Mouse (Mus musculus) midbrain, embryonic 16.5 days (tissue): Measurements from ENCODE around the gene Crybb1. TPM values are rescaled to one million over a fixed set of nuclear protein-coding genes. Genes with fewer than 3 reads are reported as not detected.

Source experiments
- ATAC-seq: fragments of 200-750 bp; cut with Nextera tagmentation; 2 replicates; pipeline ENCODE4 v1.8.0; 2017; ENCODE audit warnings: moderate TSS enrichment
- H3K27ac ChIP-seq: fragments of 300-500 bp; sonication (generic); 2 replicates; pipeline ENCODE4 v1.5.1; 2014; ENCODE audit warnings: mild to moderate bottlenecking, low read length, mixed read lengths
- H3K27me3 ChIP-seq: fragments of 300-500 bp; sonication (generic); 2 replicates; pipeline ENCODE4 v1.6.1; 2014; ENCODE audit warnings: low read depth, low read length, mixed read lengths; ENCODE audit not compliant: control insufficient read depth, insufficient read depth
- H3K36me3 ChIP-seq: fragments of 300-500 bp; sonication (generic); 2 replicates; pipeline ENCODE4 v1.6.1; 2014; ENCODE audit warnings: mild to moderate bottlenecking, low read length, moderate library complexity, mixed read lengths; ENCODE audit not compliant: control insufficient read depth, insufficient read depth
- H3K4me1 ChIP-seq: fragments of 300-500 bp; sonication (generic); 2 replicates; pipeline ENCODE4 v1.6.1; 2014; ENCODE audit warnings: mild to moderate bottlenecking, low read length, mixed read lengths; ENCODE audit not compliant: control insufficient read depth, insufficient read depth
- H3K4me2 ChIP-seq: fragments of 300-500 bp; sonication (generic); 2 replicates; pipeline ENCODE4 v1.6.1; 2014; ENCODE audit warnings: mild to moderate bottlenecking, low read length, mixed read lengths
- H3K4me3 ChIP-seq: fragments of 300-500 bp; sonication (generic); 2 replicates; pipeline ENCODE4 v1.5.1; 2014; ENCODE audit warnings: low read depth, mild to moderate bottlenecking, low read length, moderate library complexity, mixed read lengths
- H3K9ac ChIP-seq: fragments of 300-500 bp; sonication (generic); 2 replicates; pipeline ENCODE4 v1.6.1; 2014; ENCODE audit warnings: low read depth, low read length, mixed read lengths
- H3K9me3 ChIP-seq: fragments of 300-500 bp; sonication (generic); replicated peaks from 2 replicates; pipeline ENCODE4 v1.6.1; 2014; ENCODE audit warnings: mild to moderate bottlenecking, low read length, mixed read lengths; ENCODE audit not compliant: control insufficient read depth, poor library complexity, severe bottlenecking
- WGBS: fragments of 180-500 bp; shearing (Covaris S2); extraction: QIAGEN DNeasy Blood & Tissue Kit; methylation state at CpG from one replicate; pipeline ENCODE4 v1.1.7; 2014; 5-methylcytosine and 5-hydroxymethylcytosine counted together
- polyA plus RNA-seq: library from polyadenylated mRNA; unstranded; fragments of >200 nt; fragmentation: Nextera tagmentation; extraction: Ambion mirVana; gene quantifications from 2 replicates; pipeline ENCODE4 v1.2.1, GENCODE M21; 2015

Crybb1 gene
- polyA plus RNA-seq, 1 experiment from 2014 or later = 5.8 TPM

DNA sequence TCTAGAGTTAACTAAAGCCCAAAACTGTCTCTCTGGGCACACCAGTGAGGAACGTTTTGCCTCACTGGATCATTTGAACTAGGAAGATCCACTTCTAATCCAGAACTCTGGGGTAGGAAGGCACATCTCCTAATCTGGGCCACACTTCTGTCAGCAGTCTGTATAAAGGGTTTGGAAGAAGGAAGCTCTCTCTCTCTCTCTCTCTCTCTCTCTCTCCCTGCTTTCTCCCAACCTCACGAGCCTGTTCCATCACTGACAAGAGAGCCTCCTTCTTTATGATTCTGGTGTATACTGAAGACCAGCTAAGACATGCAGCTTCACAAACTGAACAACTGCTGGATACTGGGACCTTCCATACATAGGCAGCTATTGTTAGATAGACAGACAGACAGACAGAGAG, 13.8 kb upstream of the Crybb1 start:
- H3K4me2 ChIP-seq = no peak overlapping the region
- no peaks in the 10 kb centered on the region for H3K27me3 ChIP-seq
- H3K4me3 ChIP-seq = no peak overlapping the region
- no peak overlapping the region for H3K9ac ChIP-seq
- ATAC-seq = no peak
- no peaks in the 10 kb centered on the region for H3K9me3 ChIP-seq
- no peak overlapping the region for H3K27ac ChIP-seq
- no peaks in the 10 kb centered on the region for H3K36me3 ChIP-seq
- 87% methylated on average over 2 of the region's 2 CpGs for WGBS
- H3K4me1 ChIP-seq = peaks cover 16% of the 10 kb centered on the region; the same call in 1 of the 2 replicates

DNA sequence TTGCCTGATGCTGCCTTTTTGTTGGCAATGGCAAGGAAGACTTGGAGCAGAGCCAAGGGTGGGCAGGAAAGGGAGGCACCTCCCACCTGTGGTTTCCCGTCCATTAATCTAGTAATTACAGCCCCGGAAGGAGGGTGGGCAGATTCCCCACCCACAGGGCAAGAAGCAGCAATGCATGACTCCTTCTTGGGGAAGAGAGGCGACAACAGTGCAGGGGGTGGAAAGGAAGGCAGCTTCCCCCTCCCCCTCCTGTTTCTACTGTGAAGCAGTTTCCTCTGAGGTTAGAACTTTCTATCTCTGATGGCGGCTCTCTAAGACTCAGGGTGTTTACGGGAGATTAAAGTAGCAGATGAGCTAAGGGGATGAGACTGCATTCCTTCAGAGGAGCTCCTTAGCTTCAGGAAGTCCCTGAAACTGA, 13.2 kb upstream of the Crybb1 start:
- no peak overlapping the region for H3K9ac ChIP-seq
- no peak overlapping the region for H3K4me2 ChIP-seq
- WGBS = 67% methylated on average over 5 of the region's 5 CpGs
- no peaks in the 10 kb centered on the region for H3K9me3 ChIP-seq
- no peaks in the 10 kb centered on the region for H3K36me3 ChIP-seq
- no peaks in the 10 kb centered on the region for H3K27me3 ChIP-seq
- peaks cover 11% of the 10 kb centered on the region; the same call in 1 of the 2 replicates for H3K4me1 ChIP-seq
- H3K27ac ChIP-seq = no peak overlapping the region
- H3K4me3 ChIP-seq = no peak overlapping the region
- ATAC-seq = no peak

DNA sequence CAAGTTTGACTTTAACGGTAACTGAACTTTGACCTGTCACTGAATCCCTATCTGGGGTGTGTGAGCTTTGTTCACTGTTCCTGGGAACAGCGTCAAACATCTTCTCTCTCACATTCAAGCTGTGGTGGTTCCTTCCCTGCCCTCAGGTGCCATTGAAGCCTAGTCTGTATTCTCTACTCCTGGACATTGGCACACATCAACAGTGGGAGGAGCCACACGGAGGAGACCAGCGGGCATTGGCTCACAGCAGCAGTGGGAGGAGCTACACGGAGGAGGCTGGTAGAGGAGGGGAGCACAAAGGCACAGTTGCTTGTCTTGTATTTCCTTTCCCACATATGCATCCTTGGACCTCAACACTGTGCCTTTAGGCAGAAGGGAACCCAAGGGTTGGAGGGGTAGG, 12.6 kb upstream of the Crybb1 start:
- no peaks in the 10 kb centered on the region for H3K9me3 ChIP-seq
- no peak overlapping the region for H3K4me3 ChIP-seq
- H3K36me3 ChIP-seq = no peaks in the 10 kb centered on the region
- H3K9ac ChIP-seq = no peak overlapping the region
- H3K4me1 ChIP-seq = peaks cover 6% of the 10 kb centered on the region; the same call in 1 of the 2 replicates
- H3K27me3 ChIP-seq = no peaks in the 10 kb centered on the region
- no peak overlapping the region for H3K4me2 ChIP-seq
- WGBS = 58% methylated on average over 5 of the region's 5 CpGs
- no peak overlapping the region for H3K27ac ChIP-seq
- no peak for ATAC-seq

DNA sequence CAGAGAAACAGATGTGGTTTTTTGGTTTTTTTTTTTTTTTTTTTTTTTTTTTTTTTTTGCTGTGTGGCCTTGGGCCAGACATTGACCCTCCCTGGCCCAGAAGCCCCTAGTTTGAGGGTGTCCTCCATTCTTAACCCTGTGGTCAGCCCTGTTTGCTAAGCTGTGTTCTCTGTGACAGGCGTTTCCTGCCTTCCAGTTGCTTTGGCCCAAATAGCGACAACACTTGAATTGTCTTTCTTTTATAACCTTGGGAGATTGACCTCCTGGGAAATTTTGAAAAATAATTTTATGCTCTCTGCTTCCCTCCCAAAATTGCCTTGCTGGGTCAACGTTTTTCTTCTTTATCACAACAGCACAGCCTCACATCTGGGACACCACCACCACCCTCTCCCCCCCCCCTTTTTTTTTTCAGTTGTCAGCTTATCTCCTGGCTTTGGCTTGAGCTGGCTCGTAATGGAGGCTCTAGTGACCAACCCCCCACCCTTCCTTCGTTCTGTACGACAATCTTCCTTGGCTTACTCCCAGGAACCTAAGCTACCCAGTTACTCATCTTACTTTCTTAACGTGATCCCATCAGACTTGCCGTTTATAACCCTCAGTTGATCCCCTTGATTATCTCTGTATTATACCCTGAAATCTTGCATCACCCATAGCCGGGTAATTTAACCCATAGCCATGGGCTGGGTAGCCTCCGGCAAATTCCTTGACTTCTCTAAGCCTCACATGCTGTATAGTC, 11.9 kb upstream of the Crybb1 start:
- H3K9ac ChIP-seq = no peak overlapping the region

DNA sequence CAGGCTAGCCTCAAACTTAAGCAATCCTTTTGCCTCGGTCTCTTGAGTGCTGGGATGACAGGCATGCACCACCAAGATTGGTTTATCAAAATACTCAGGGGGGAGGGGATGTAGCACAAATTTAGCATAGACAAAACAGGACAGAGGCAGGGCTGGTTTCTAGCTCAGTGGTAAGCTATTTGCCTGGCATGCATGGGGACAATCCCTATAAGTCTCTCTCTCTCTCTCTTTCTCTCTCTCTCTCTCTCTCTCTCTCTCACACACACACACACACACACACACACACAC, 11.4 kb upstream of the Crybb1 start:
- H3K36me3 ChIP-seq = no peaks in the 10 kb centered on the region
- H3K4me2 ChIP-seq = no peak overlapping the region
- H3K4me1 ChIP-seq = no peaks in the 10 kb centered on the region; the same call in 1 of the 2 replicates
- 83% methylated on average over 1 of the region's 1 CpGs for WGBS
- no peak overlapping the region for H3K9ac ChIP-seq
- H3K4me3 ChIP-seq = no peak overlapping the region
- no peaks in the 10 kb centered on the region for H3K9me3 ChIP-seq
- H3K27me3 ChIP-seq = no peaks in the 10 kb centered on the region
- ATAC-seq = no peak
- H3K27ac ChIP-seq = no peak overlapping the region

More for the DNA sequence above, 11.9 kb upstream of the Crybb1 start:
- H3K36me3 ChIP-seq = no peaks in the 10 kb centered on the region
- ATAC-seq = no peak
- H3K4me3 ChIP-seq = no peak overlapping the region
- H3K27me3 ChIP-seq = no peaks in the 10 kb centered on the region
- H3K4me2 ChIP-seq = no peak overlapping the region
- H3K4me1 ChIP-seq = peaks cover 5% of the 10 kb centered on the region; the same call in 1 of the 2 replicates
- H3K9me3 ChIP-seq = no peaks in the 10 kb centered on the region
- no peak overlapping the region for H3K27ac ChIP-seq
- 67% methylated on average over 10 of the region's 10 CpGs for WGBS

DNA sequence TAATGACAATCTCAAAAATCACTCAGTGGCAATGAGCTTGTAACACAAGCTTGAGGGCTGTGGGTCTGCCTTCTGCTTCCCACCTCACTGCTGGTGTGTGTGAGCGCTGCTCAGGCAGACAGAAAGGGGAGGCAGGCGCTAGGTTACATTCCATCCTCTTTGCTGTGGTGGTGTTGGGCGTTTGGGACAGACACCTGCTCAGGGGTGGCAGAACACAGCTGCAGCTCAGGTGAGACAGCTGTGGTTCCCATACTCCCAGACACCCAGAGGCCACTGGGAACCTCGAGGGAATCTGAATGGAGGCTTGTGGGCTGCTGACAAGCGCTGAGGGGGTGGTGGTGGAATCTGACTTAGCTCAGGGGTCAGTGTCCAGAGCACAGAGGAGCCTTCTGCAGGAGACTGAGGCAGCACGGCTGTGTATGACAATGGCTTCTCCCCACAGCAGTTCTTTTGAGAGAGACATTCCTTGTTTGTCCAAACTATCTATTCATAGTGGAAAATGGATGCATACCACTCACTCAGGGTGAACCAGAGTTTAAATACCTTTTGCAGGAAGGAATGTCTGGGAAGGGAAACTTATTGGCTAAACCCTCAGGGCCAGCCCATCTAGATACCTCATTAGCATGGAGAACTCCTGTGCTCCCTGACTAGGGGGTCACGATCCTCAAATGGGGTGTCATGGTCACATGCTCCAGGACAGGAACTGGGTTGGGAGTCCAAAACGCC, 10.6 kb upstream of the Crybb1 start:
- Histone ChIP-seq H3K9me3 (no peaks in the 10 kb centered on the region), H3K27ac (no peak overlapping the region), H3K36me3 (no peaks in the 10 kb centered on the region), H3K4me1 (no peaks in the 10 kb centered on the region), H3K4me2 (no peak overlapping the region), H3K27me3 (no peaks in the 10 kb centered on the region), H3K4me3 (no peak overlapping the region), H3K9ac (no peak overlapping the region)
- no peak for ATAC-seq
- WGBS = 60% methylated on average over 8 of the region's 8 CpGs

DNA sequence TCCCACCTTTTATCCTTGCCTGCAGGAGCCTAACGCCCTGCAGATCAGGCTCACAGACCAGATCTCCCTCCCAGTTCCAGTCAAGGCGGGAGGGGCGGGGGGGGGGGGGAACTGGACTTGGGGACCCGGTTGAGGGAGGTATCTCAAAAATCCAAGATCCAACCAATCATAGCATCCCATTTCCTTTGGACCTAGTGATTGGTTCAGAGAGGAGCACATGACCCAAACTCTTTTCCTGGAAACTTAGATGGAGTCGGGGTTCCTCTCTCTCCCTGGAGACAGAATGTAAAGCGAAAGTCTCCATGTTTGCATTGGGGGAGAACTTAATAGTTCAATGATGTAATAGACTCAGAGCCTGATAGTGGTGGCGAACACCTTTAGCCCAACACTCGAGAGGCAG, 8.2 kb upstream of the Crybb1 start:
- Histone ChIP-seq H3K4me2 (no peak overlapping the region), H3K9ac (no peak overlapping the region), H3K4me3 (no peak overlapping the region), H3K27me3 (no peaks in the 10 kb centered on the region), H3K9me3 (no peaks in the 10 kb centered on the region), H3K36me3 (no peaks in the 10 kb centered on the region), H3K27ac (no peak overlapping the region), H3K4me1 (no peaks in the 10 kb centered on the region)
- WGBS = 44% methylated on average over 8 of the region's 8 CpGs
- ATAC-seq = no peak

DNA sequence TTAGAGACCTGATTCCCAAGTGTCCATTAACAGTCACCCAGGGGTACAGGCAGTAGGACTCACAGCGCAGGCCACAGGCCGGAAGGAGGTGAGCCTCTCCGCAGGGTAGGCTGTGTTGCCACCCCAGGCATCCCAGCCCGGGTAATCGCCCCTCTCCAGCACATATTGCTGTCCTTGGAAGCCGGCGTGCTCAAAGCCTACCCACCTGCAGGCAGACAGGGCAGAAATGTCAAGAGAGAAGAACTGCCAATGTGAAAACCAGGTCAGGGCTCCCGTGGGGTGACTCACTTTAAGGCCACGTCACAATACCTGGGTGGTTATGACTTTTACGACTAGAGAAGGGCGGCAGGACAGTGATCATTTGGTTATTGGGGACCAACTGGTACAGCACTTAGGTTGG, 6.5 kb upstream of the Crybb1 start:
- Histone ChIP-seq H3K27ac (no peak overlapping the region), H3K4me1 (peaks cover 4% of the 10 kb centered on the region; the same call in 1 of the 2 replicates), H3K4me3 (no peak overlapping the region), H3K27me3 (no peaks in the 10 kb centered on the region), H3K9ac (no peak overlapping the region), H3K36me3 (no peaks in the 10 kb centered on the region), H3K9me3 (no peaks in the 10 kb centered on the region), H3K4me2 (no peak overlapping the region)
- WGBS = 86% methylated on average over 11 of the region's 11 CpGs
- ATAC-seq = no peak

DNA sequence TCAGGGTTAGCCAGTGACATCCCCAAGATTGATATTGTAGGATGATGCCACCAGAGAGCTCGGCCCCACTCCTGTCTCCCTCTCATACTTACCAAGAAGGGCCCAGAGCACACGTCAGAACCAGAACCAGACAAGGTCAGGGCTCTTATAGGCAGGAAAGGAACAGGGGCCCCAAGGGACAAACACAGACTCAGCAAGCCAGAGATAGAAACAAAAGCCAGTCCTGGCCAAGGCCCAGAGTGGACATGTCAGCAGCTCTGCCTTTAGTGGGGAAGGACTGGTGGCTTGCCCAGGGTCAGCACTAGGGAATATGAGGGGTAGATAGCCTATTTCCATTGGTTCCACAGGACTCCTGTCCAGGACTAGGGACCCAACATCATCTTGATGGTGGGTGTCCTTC, 3.2 kb upstream of the Crybb1 start, which contains the start of gene Cryba4:
Gene Cryba4 (minus strand): TSS at position 119 of the 400 bp plus-strand sequence.
- H3K9ac ChIP-seq = no peak within 1 kb of the TSS
- H3K4me1 ChIP-seq = peaks cover 4% of the 10 kb centered on the region; the same call in 1 of the 2 replicates
- 70% methylated on average over 2 of the region's 2 CpGs for WGBS
- H3K4me3 ChIP-seq = no peak within 1 kb of the TSS
- H3K4me2 ChIP-seq = no peak within 1 kb of the TSS
- H3K27me3 ChIP-seq = no peaks in the 10 kb centered on the region
- no peaks in the 10 kb centered on the region for H3K36me3 ChIP-seq
- no peak within 1 kb of the TSS for H3K27ac ChIP-seq
- ATAC-seq = no peak
- no peaks in the 10 kb centered on the region for H3K9me3 ChIP-seq
